Mouse (Mus musculus) B cell, adult 62 days (primary cell): ENCODE measurements around the gene 4930467E23Rik. TPM values are rescaled to one million over a fixed set of nuclear protein-coding genes. Genes with fewer than 3 reads are reported as not detected.

Source experiments
- total RNA-seq: library from RNA; stranded (reverse); gene quantifications from 4 replicates; pipeline ENCODE4 v1.2.4, GENCODE M21; 2023

The 4930467E23Rik gene
- total RNA-seq, result 0.28 to 0.58 TPM (median 0.30 TPM) in 3 of 4 replicates, not detected in the other

DNA sequence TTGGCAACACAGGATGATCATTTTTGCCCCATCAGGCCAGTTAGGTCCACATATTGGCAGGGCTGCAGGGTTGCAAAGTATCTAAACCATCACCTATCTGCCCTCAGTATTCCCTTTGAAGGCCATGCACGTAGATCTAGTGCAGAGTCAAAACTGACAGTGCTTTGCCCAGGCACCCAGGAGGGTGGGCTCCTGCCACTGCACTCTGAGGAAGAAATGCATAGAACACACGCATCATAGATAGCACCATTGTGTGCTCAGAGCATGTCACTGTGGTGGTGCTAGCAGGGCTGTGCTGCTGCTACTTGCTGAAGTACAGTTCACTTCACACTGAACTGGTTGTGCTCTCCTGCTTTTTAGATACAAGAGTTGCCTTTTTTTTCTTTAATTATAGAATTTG, at the start of gene 4930467E23Rik:
Gene 4930467E23Rik (plus strand): TSS at position 301 of the 400 bp plus-strand sequence.

Other genes starting within 250 kb of the 4930467E23Rik start
- not detected in 4 replicates for gene Defb7, start 234.5 kb upstream of the 4930467E23Rik start, total RNA-seq
- 0.70 TPM in 1 of 4 replicates, not detected in the others for gene Gm31371, start 173.8 kb downstream of the 4930467E23Rik start, total RNA-seq